Mouse (Mus musculus): ENCODE data around the gene Rcc1.
A peak's percentile ranks its signal among the peaks of the same experiment; 100 is the strongest.

Rcc1 gene

GRCm38 (mm10) chr4:132354571-132354970, 1.2 kb upstream of the Rcc1 start:
- DNase-seq = no peak

GRCm38 (mm10) chr4:132352739-132353138, 666 bp downstream of the Rcc1 start:
- no peak for DNase-seq

GRCm38 (mm10) chr4:132351401-132351800, 2.0 kb downstream of the Rcc1 start:
- no peak for DNase-seq

GRCm38 (mm10) chr4:132350854-132351253, 2.6 kb downstream of the Rcc1 start:
- DNase-seq = no peak

GRCm38 (mm10) chr4:132350123-132350740, 3.2 kb downstream of the Rcc1 start:
- DNase-seq = no peak

- no peak for DNase-seq
Observed at GRCm38 (mm10) chr4:132349495-132350122, 3.8 kb downstream of the Rcc1 start.

GRCm38 (mm10) chr4:132346661-132347060, 6.7 kb downstream of the Rcc1 start:
- no peak for DNase-seq

GRCm38 (mm10) chr4:132346261-132346660, 7.1 kb downstream of the Rcc1 start:
- no peak for DNase-seq

- DNase-seq = no peak
Observed at GRCm38 (mm10) chr4:132345843-132346212, 7.6 kb downstream of the Rcc1 start.

GRCm38 (mm10) chr4:132345135-132345842, 8.1 kb downstream of the Rcc1 start:
- DNase-seq = peak; percentile 92

GRCm38 (mm10) chr4:132344403-132345134, 8.8 kb downstream of the Rcc1 start:
- no peak for DNase-seq

- DNase-seq = no peak
Observed at GRCm38 (mm10) chr4:132341451-132341850, 12.0 kb downstream of the Rcc1 start.

- peak; percentile 37 for DNase-seq
Observed at GRCm38 (mm10) chr4:132338943-132339342, 14.5 kb downstream of the Rcc1 start.

GRCm38 (mm10) chr4:132332880-132333279, 20.5 kb downstream of the Rcc1 start:
- no peak for DNase-seq

GRCm38 (mm10) chr4:132331960-132332359, 21.4 kb downstream of the Rcc1 start:
- no peak for DNase-seq

- no peak for DNase-seq
Observed at GRCm38 (mm10) chr4:132329835-132330354, 23.5 kb downstream of the Rcc1 start.

GRCm38 (mm10) chr4:132329115-132329834, 24.1 kb downstream of the Rcc1 start, which contains the start of gene Trnau1ap:
Gene Trnau1ap (minus strand): TSS chr4:132329538.
- peak; percentile 86 for DNase-seq

GRCm38 (mm10) chr4:132328391-132328982, 24.9 kb downstream of the Rcc1 start:
- DNase-seq = no peak

GRCm38 (mm10) chr4:132326481-132326880, 26.9 kb downstream of the Rcc1 start:
- DNase-seq = no peak

GRCm38 (mm10) chr4:132315711-132316110, 37.7 kb downstream of the Rcc1 start:
- no peak for DNase-seq

GRCm38 (mm10) chr4:132312627-132313026, 40.8 kb downstream of the Rcc1 start:
- no peak for DNase-seq

GRCm38 (mm10) chr4:132311801-132312200, 41.6 kb downstream of the Rcc1 start:
- DNase-seq = no peak
